Mouse (Mus musculus): ENCODE measurements around the gene Odr4.

GRCm38 (mm10) chr1:150392638-150393487, at the start of gene Odr4, which contains the start of gene Tpr:
- TF ChIP-seq CTCF (IDR thresholded peaks at IDR 0.05; ENCODE audit: extremely low read depth, insufficient read depth, low read length) = no peak
- peak; percentile 63 for TF ChIP-seq POLR2A (IDR thresholded peaks at IDR 0.05; ENCODE audit: extremely low read depth, insufficient read depth, low read length)

All from cortical plate, adult 2 months (tissue).